Mouse (Mus musculus) left cerebral cortex, adult 8-10 months (tissue): ENCODE measurements around the gene Abhd14b. TPM values are rescaled to one million over a fixed set of nuclear protein-coding genes. Genes with fewer than 3 reads are reported as not detected.
"Not testable (repeated sequence)": the region's sequence is repeated elsewhere in the genome, so short reads cannot be mapped to it uniquely, and the experiment has no call there.

Experiments used
- DNase-seq, 2 experiments: peaks; one replicate each; pipeline ENCODE4 v3.0.0; 2022; ENCODE audit warnings: low spot score in 2 of 2
- total RNA-seq, 4 experiments: library from RNA; stranded (reverse); gene quantifications; 2 replicates each; pipeline ENCODE4 v1.2.4; 2022

Gene Abhd14b
- total RNA-seq, 4 experiments from 2014 or later, result 14.6 to 16.1 (median 15.3) TPM

- DNase-seq, result peak; percentile 2 to 13
Observed at GRCm38 (mm10) chr9:106475663-106476001, 28.4 kb downstream of the Abhd14b start, which contains the start of gene Rrp9. Gene Rrp9 (plus strand): TSS chr9:106475963.

- DNase-seq, result peak; percentile 16 to 50
Observed at GRCm38 (mm10) chr9:106476002-106476923, 29.0 kb downstream of the Abhd14b start.

- DNase-seq, result peak; percentile 96 to 100
Observed at GRCm38 (mm10) chr9:106476924-106477484, 29.7 kb downstream of the Abhd14b start, which contains the start of gene Parp3. Gene Parp3 (minus strand): TSS chr9:106476949.

- DNase-seq, result no peak
Observed at GRCm38 (mm10) chr9:106477649-106478048, 30.4 kb downstream of the Abhd14b start.

- no peak for DNase-seq
Observed at GRCm38 (mm10) chr9:106478101-106478500, 30.8 kb downstream of the Abhd14b start.

GRCm38 (mm10) chr9:106480541-106480940, 33.3 kb downstream of the Abhd14b start:
- no peak for DNase-seq

- DNase-seq, result no peak
Observed at GRCm38 (mm10) chr9:106481075-106481474, 33.8 kb downstream of the Abhd14b start.

GRCm38 (mm10) chr9:106481676-106482075, 34.4 kb downstream of the Abhd14b start:
- DNase-seq, result no peak

GRCm38 (mm10) chr9:106482578-106483115, 35.4 kb downstream of the Abhd14b start:
- DNase-seq, result no peak

- no peak for DNase-seq
Observed at GRCm38 (mm10) chr9:106483136-106483535, 35.9 kb downstream of the Abhd14b start.

- no peak for DNase-seq
Observed at GRCm38 (mm10) chr9:106483606-106484005, 36.3 kb downstream of the Abhd14b start.

- no peak for DNase-seq
Observed at GRCm38 (mm10) chr9:106485076-106485475, 37.8 kb downstream of the Abhd14b start.

GRCm38 (mm10) chr9:106487602-106488001, 40.3 kb downstream of the Abhd14b start:
- not testable (repeated sequence) for DNase-seq

- DNase-seq, result no peak
Observed at GRCm38 (mm10) chr9:106499667-106500066, 52.4 kb downstream of the Abhd14b start, which contains the start of gene Iqcf1. Gene Iqcf1 (plus strand): TSS chr9:106499967.

GRCm38 (mm10) chr9:106501846-106502245, 54.6 kb downstream of the Abhd14b start:
- no peak for DNase-seq

Other genes starting within 250 kb of the Abhd14b start
- gene Ppm1m, start 247.7 kb upstream of the Abhd14b start, total RNA-seq, result 10 to 100 TPM; 23.4 to 26.9 (median 24.4) TPM
- 10 to 100 TPM; 58.6 to 61.1 (median 59.1) TPM for gene Twf2, start 244.4 kb upstream of the Abhd14b start, total RNA-seq
- gene Tlr9, start 224.9 kb upstream of the Abhd14b start, total RNA-seq, result 1 to 10 TPM in 3 of 4 experiments, under 1 TPM in 1; 0.85 to 2.0 (median 1.7) TPM
- 100 to 1,000 TPM; 136 to 146 (median 141) TPM for gene Alas1, start 198.8 kb upstream of the Abhd14b start, total RNA-seq
- 10 to 100 TPM; 14.6 to 18.3 (median 16.7) TPM for gene Poc1a, start 166.4 kb upstream of the Abhd14b start, total RNA-seq
- 100 to 1,000 TPM in 1 of 4 experiments, 10 to 100 TPM in 3; 89.5 to 103 (median 93.0) TPM for gene Dusp7, start 78.8 kb upstream of the Abhd14b start, total RNA-seq
- gene Rpl29, start 18.0 kb upstream of the Abhd14b start, total RNA-seq, result 100 to 1,000 TPM; 266 to 312 (median 299) TPM
- gene Acy1, start 9.1 kb upstream of the Abhd14b start, total RNA-seq, result 10 to 100 TPM; 23.2 to 24.3 (median 23.7) TPM
- 10 to 100 TPM; 31.7 to 35.8 (median 34.5) TPM for gene Abhd14a, start 219 bp downstream of the Abhd14b start, total RNA-seq
- 100 to 1,000 TPM; 201 to 223 (median 211) TPM for gene Pcbp4, start 5.8 kb downstream of the Abhd14b start, total RNA-seq
- gene Gpr62, start 18.5 kb downstream of the Abhd14b start, total RNA-seq, result 10 to 100 TPM; 11.7 to 15.6 (median 12.7) TPM
- 10 to 100 TPM; 26.9 to 47.9 (median 32.8) TPM for gene Rrp9, start 28.5 kb downstream of the Abhd14b start, total RNA-seq
- gene Parp3, start 29.5 kb downstream of the Abhd14b start, total RNA-seq, result 1 to 10 TPM; 6.1 to 7.8 (median 7.0) TPM
- not detected for gene Iqcf1, start 52.5 kb downstream of the Abhd14b start, total RNA-seq
- gene Iqcf5, start 67.1 kb downstream of the Abhd14b start, total RNA-seq, result 1 to 10 TPM in 1 of 4 experiments, under 1 TPM in 2, not detected in 1; 0.68 to 1.2 (median 0.79) TPM
- gene Iqcf3, start 114.2 kb downstream of the Abhd14b start, total RNA-seq, result not detected
- gene Iqcf4, start 123.5 kb downstream of the Abhd14b start, total RNA-seq, result not detected
- not detected for gene Iqcf6, start 179.1 kb downstream of the Abhd14b start, total RNA-seq
- gene Grm2, start 208.6 kb downstream of the Abhd14b start, total RNA-seq, result 10 to 100 TPM; 42.5 to 59.1 (median 45.4) TPM
- 100 to 1,000 TPM in 3 of 4 experiments, 10 to 100 TPM in 1; 94.4 to 115 (median 103) TPM for gene Tex264, start 238.5 kb downstream of the Abhd14b start, total RNA-seq